Mouse (Mus musculus): ENCODE results near the gene Cap2. TPM values are rescaled to one million over a fixed set of nuclear protein-coding genes. Genes with fewer than 3 reads are reported as not detected.

Gene Cap2
- total and polyA plus RNA-seq, 3 experiments, result 14.8 to 120 (median 22.3) TPM

- peaks cover 5 to 70% of the 10 kb centered on the region in 2 experiments for H3K36me3 ChIP-seq (ENCODE audit: control insufficient read depth in 1 of 2, insufficient read depth in 2 of 2, low read length in 2 of 2)
- no peak for TF ChIP-seq BHLHE40 (IDR thresholded peaks at IDR 0.05; ENCODE audit: borderline replicate concordance, low read depth, low read length)
- no peak for TF ChIP-seq USF1 (IDR thresholded peaks at IDR 0.05; ENCODE audit: low read depth, low read length)
- TF ChIP-seq NRF1 (IDR thresholded peaks at IDR 0.05; ENCODE audit: insufficient read depth, low read depth, low read length, poor library complexity, severe bottlenecking), result no peak
- TF ChIP-seq RAD21 (IDR thresholded peaks at IDR 0.05; ENCODE audit: low read depth, low read length), result no peak
- TF ChIP-seq POLR2A (IDR thresholded peaks at IDR 0.05; ENCODE audit: control insufficient read depth in 1 of 2, insufficient read depth in 1 of 2, low read depth in 1 of 2, low read length in 2 of 2, poor library complexity in 1 of 2), result no peak
- TF ChIP-seq UBTF (IDR thresholded peaks at IDR 0.05; ENCODE audit: borderline replicate concordance, insufficient read depth, low read depth, low read length), result no peak
- no peak for TF ChIP-seq TAL1 (IDR thresholded peaks at IDR 0.05; ENCODE audit: low read length)
- no peak for TF ChIP-seq TCF12 (IDR thresholded peaks at IDR 0.05; ENCODE audit: low read depth, low read length)
- no peak for TF ChIP-seq MAX (IDR thresholded peaks at IDR 0.05; ENCODE audit: low read length)
- no peak for TF ChIP-seq MEF2A (IDR thresholded peaks at IDR 0.05; ENCODE audit: extremely low read depth, insufficient replicate concordance, low read depth, low read length, poor library complexity, severe bottlenecking)
- TF ChIP-seq ZKSCAN1 (IDR thresholded peaks at IDR 0.05; ENCODE audit: low read depth, low read length), result no peak
- TF ChIP-seq ETS1 (IDR thresholded peaks at IDR 0.05; ENCODE audit: low read depth, low read length), result no peak
- no peak for TF ChIP-seq POLR2AphosphoS2 (IDR thresholded peaks at IDR 0.05; ENCODE audit: low read length)
- TF ChIP-seq ZC3H11A (IDR thresholded peaks at IDR 0.05; ENCODE audit: low read depth, low read length), result no peak
- no peak for TF ChIP-seq MAFK (IDR thresholded peaks at IDR 0.05; ENCODE audit: borderline replicate concordance, low read depth, low read length)
- no peak for TF ChIP-seq MXI1 (IDR thresholded peaks at IDR 0.05; ENCODE audit: low read depth, low read length)
- no peak for TF ChIP-seq ZMIZ1 (IDR thresholded peaks at IDR 0.05; ENCODE audit: low read depth, low read length)
- TF ChIP-seq SIN3A (IDR thresholded peaks at IDR 0.05; ENCODE audit: low read length), result no peak
- no peak for TF ChIP-seq CTCF (IDR thresholded peaks at IDR 0.05 in 2 of 3, conservative IDR thresholded peaks at IDR 0.05 in 1 of 3; ENCODE audit: control insufficient read depth in 1 of 3, insufficient read depth in 1 of 3, low read depth in 2 of 3, low read length in 3 of 3, poor library complexity in 1 of 3, severe bottlenecking in 1 of 3)
- TF ChIP-seq GATA1 (IDR thresholded peaks at IDR 0.05; ENCODE audit: low read depth, low read length), result no peak
- no peaks in the 10 kb centered on the region for H3K27me3 ChIP-seq (ENCODE audit: control insufficient read depth in 1 of 2, insufficient read depth in 2 of 2, low read length in 2 of 2)
These were observed 181.7 kb downstream of the Cap2 start for GRCm38 (mm10) chr13:46683370-46683769.

More at GRCm38 (mm10) chr13:46683370-46683769, 181.7 kb downstream of the Cap2 start:
- Histone ChIP-seq H3K9me3 (replicated peaks; ENCODE audit: insufficient read depth, low read length) (no peaks in the 10 kb centered on the region), H3K79me2 (ENCODE audit: control insufficient read depth, insufficient read depth, low read length, poor library complexity) (peaks cover 13% of the 10 kb centered on the region), H3K9ac (ENCODE audit: control insufficient read depth, low read depth, low read length, poor library complexity, severe bottlenecking) (no peak overlapping the region), H3K4me3 (ENCODE audit: control insufficient read depth in 1 of 2, insufficient read depth in 1 of 2, low read depth in 2 of 2, low read length in 2 of 2) (no peak overlapping the region), H3K27ac (ENCODE audit: control insufficient read depth, low read depth, low read length) (no peak overlapping the region), H3K4me1 (ENCODE audit: control insufficient read depth in 1 of 2, insufficient read depth in 2 of 2, low read length in 2 of 2) (no peaks in the 10 kb centered on the region)
- DNase-seq (ENCODE audit: low read depth, low spot score), result no peak
